Mouse (Mus musculus) erythroblast, adult 5-6 weeks (primary cell): ENCODE results near the gene Bloc1s4. TPM values are rescaled to one million over a fixed set of nuclear protein-coding genes. Genes with fewer than 3 reads are reported as not detected.

Experiments
- total RNA-seq, 2 experiments: library from RNA; stranded (forward) in 1 of 2; stranded (reverse) in 1 of 2; fragments of 150-400 nt in 1 of 2; fragments of 200-764, 138-1000 nt in 1 of 2; gene quantifications; 2 replicates each; pipeline versions ENCODE4 v1.2.3 to v1.2.4; 2015 to 2017; ENCODE audit warnings: low replicate concordance in 2 of 2

The Bloc1s4 gene
- total RNA-seq, 2 experiments from 2014 or later: 2.3 to 8.3 TPM

Other genes with a start within 250 kb of the Bloc1s4 start
- gene Tbc1d14, start 155.4 kb downstream of the Bloc1s4 start, total RNA-seq (2015; ENCODE audit: low replicate concordance): 8.1 and 15.9 TPM in 2 replicates
- gene Tbc1d14, start 155.4 kb downstream of the Bloc1s4 start, total RNA-seq (2017; ENCODE audit: low replicate concordance): 11.3 and 12.1 TPM in 2 replicates
- 121 and 122 TPM in 2 replicates for gene D5Ertd579e, start 52.6 kb downstream of the Bloc1s4 start, total RNA-seq (2015; ENCODE audit: low replicate concordance)
- gene D5Ertd579e, start 52.6 kb downstream of the Bloc1s4 start, total RNA-seq (2017; ENCODE audit: low replicate concordance): 221 and 226 TPM in 2 replicates
- 59.8 and 66.9 TPM in 2 replicates for gene Mrfap1, start 48.1 kb upstream of the Bloc1s4 start, total RNA-seq (2015; ENCODE audit: low replicate concordance)
- gene Mrfap1, start 48.1 kb upstream of the Bloc1s4 start, total RNA-seq (2017; ENCODE audit: low replicate concordance): 68.3 and 88.4 TPM in 2 replicates
- gene Man2b2, start 82.0 kb upstream of the Bloc1s4 start, total RNA-seq (2015; ENCODE audit: low replicate concordance): 5.2 and 12.3 TPM in 2 replicates
- 3.1 and 3.7 TPM in 2 replicates for gene Man2b2, start 82.0 kb upstream of the Bloc1s4 start, total RNA-seq (2017; ENCODE audit: low replicate concordance)
- not detected in 2 replicates for gene Ppp2r2c, start 119.9 kb upstream of the Bloc1s4 start, total RNA-seq (2015; ENCODE audit: low replicate concordance)
- 0.26 TPM in 1 of 2 replicates, not detected in the other for gene Ppp2r2c, start 119.9 kb upstream of the Bloc1s4 start, total RNA-seq (2017; ENCODE audit: low replicate concordance)
- gene Wfs1, start 240.6 kb upstream of the Bloc1s4 start, total RNA-seq (2015; ENCODE audit: low replicate concordance): not detected in 2 replicates
- 0.60 TPM in 1 of 2 replicates, not detected in the other for gene Wfs1, start 240.6 kb upstream of the Bloc1s4 start, total RNA-seq (2017; ENCODE audit: low replicate concordance)